Mouse (Mus musculus) erythroblast, embryonic 14.5 days (primary cell): ENCODE measurements around the gene Trappc6a. TPM values are rescaled to one million over a fixed set of nuclear protein-coding genes. Genes with fewer than 3 reads are reported as not detected.
A peak's percentile ranks its signal among the peaks of the same experiment; 100 is the strongest.

Source experiments
- H3K27me3 ChIP-seq: 2 replicates; pipeline ENCODE4 v1.6.1; 2012; ENCODE audit warnings: inconsistent platforms; ENCODE audit not compliant: control insufficient read depth
- H3K36me3 ChIP-seq: 2 replicates; pipeline ENCODE4 v1.6.1; 2012; ENCODE audit warnings: mild to moderate bottlenecking, inconsistent platforms; ENCODE audit not compliant: control insufficient read depth
- H3K4me1 ChIP-seq: 2 replicates; pipeline ENCODE4 v1.6.1; 2012; ENCODE audit warnings: inconsistent platforms; ENCODE audit not compliant: control insufficient read depth
- H3K4me3 ChIP-seq: replicated peaks from 2 replicates; pipeline ENCODE3; 2012; ENCODE audit warnings: moderate library complexity, mild to moderate bottlenecking, inconsistent platforms
- H3K9me3 ChIP-seq: 2 replicates; pipeline ENCODE4 v1.6.1; 2012; ENCODE audit warnings: low read length, inconsistent platforms, mixed read lengths; ENCODE audit not compliant: control insufficient read depth
- GATA1 ChIP-seq: IDR thresholded peaks from 2 replicates; pipeline ENCODE4 v1.6.1; 2012; ENCODE audit warnings: low read length, inconsistent platforms, mixed read lengths
- TAL1 ChIP-seq: IDR thresholded peaks from 3 replicates; pipeline ENCODE4 v1.6.1; 2012; ENCODE audit warnings: low read length, inconsistent platforms, mixed read lengths
- polyA plus RNA-seq: library from polyadenylated mRNA; stranded (reverse); fragments of >175 nt; gene quantifications from 2 replicates; pipeline ENCODE4 v1.2.3, GENCODE M21; 2012

Gene Trappc6a
- polyA plus RNA-seq, 1 experiment: 13.1 TPM

GRCm38 (mm10) chr7:19551634-19552033, 43.4 kb downstream of the Trappc6a start:
- no peaks in the 10 kb centered on the region for H3K27me3 ChIP-seq
- no peak overlapping the region for H3K4me3 ChIP-seq
- H3K36me3 ChIP-seq: peaks cover 99% of the 10 kb centered on the region
- no peaks in the 10 kb centered on the region for H3K9me3 ChIP-seq
- H3K4me1 ChIP-seq: peaks cover 62% of the 10 kb centered on the region
- TF ChIP-seq GATA1 (no peak), TAL1 (no peak)

GRCm38 (mm10) chr7:19552443-19552842, 44.2 kb downstream of the Trappc6a start:
- H3K9me3 ChIP-seq: no peaks in the 10 kb centered on the region
- H3K27me3 ChIP-seq: no peaks in the 10 kb centered on the region
- H3K4me1 ChIP-seq: peaks cover 66% of the 10 kb centered on the region
- no peak for TF ChIP-seq TAL1
- H3K36me3 ChIP-seq: peaks cover 99% of the 10 kb centered on the region
- no peak overlapping the region for H3K4me3 ChIP-seq

- Histone ChIP-seq H3K9me3 (no peaks in the 10 kb centered on the region), H3K36me3 (peaks cover 99% of the 10 kb centered on the region), H3K4me3 (no peak overlapping the region), H3K27me3 (no peaks in the 10 kb centered on the region), H3K4me1 (peaks cover 70% of the 10 kb centered on the region)
- TF ChIP-seq GATA1 (no peak), TAL1 (no peak)
Observed at GRCm38 (mm10) chr7:19554168-19554567, 46.0 kb downstream of the Trappc6a start.

- peaks cover 82% of the 10 kb centered on the region for H3K4me1 ChIP-seq
- peaks cover 88% of the 10 kb centered on the region for H3K36me3 ChIP-seq
- no peaks in the 10 kb centered on the region for H3K9me3 ChIP-seq
- no peak overlapping the region for H3K4me3 ChIP-seq
- no peaks in the 10 kb centered on the region for H3K27me3 ChIP-seq
- TF ChIP-seq GATA1: no peak
- no peak for TF ChIP-seq TAL1
Observed at GRCm38 (mm10) chr7:19557086-19557485, 48.9 kb downstream of the Trappc6a start.

- H3K36me3 ChIP-seq: peaks cover 76% of the 10 kb centered on the region
- no peaks in the 10 kb centered on the region for H3K27me3 ChIP-seq
- H3K9me3 ChIP-seq: no peaks in the 10 kb centered on the region
- no peak for TF ChIP-seq TAL1
- no peak for TF ChIP-seq GATA1
- peaks cover 81% of the 10 kb centered on the region for H3K4me1 ChIP-seq
- H3K4me3 ChIP-seq: peak overlapping the region; percentile 90
Observed at GRCm38 (mm10) chr7:19557982-19558900, 50.0 kb downstream of the Trappc6a start.

GRCm38 (mm10) chr7:19558965-19559364, 50.8 kb downstream of the Trappc6a start:
- no peak for TF ChIP-seq GATA1
- TF ChIP-seq TAL1: no peak
- no peaks in the 10 kb centered on the region for H3K9me3 ChIP-seq
- H3K4me1 ChIP-seq: peaks cover 81% of the 10 kb centered on the region
- peaks cover 75% of the 10 kb centered on the region for H3K36me3 ChIP-seq
- peak overlapping the region; percentile 90 for H3K4me3 ChIP-seq
- no peaks in the 10 kb centered on the region for H3K27me3 ChIP-seq

GRCm38 (mm10) chr7:19560491-19561260, 52.5 kb downstream of the Trappc6a start:
- peaks cover 7% of the 10 kb centered on the region for H3K9me3 ChIP-seq
- H3K4me1 ChIP-seq: peaks cover 87% of the 10 kb centered on the region
- peaks cover 75% of the 10 kb centered on the region for H3K36me3 ChIP-seq
- peak overlapping the region; percentile 90 for H3K4me3 ChIP-seq
- no peak for TF ChIP-seq GATA1
- no peaks in the 10 kb centered on the region for H3K27me3 ChIP-seq

GRCm38 (mm10) chr7:19561431-19561764, 53.2 kb downstream of the Trappc6a start:
- Histone ChIP-seq H3K36me3 (peaks cover 74% of the 10 kb centered on the region), H3K9me3 (peaks cover 7% of the 10 kb centered on the region), H3K27me3 (no peaks in the 10 kb centered on the region), H3K4me3 (peak overlapping the region; percentile 90), H3K4me1 (peaks cover 87% of the 10 kb centered on the region)
- TF ChIP-seq TAL1 (no peak), GATA1 (no peak)
